26 mouse cellular contexts compared by ENCODE assay signal in genomic region chr5:144806931-144807330, GRCm38 (mm10). TPM values are rescaled to one million over a fixed set of nuclear protein-coding genes. Genes with fewer than 3 reads are reported as not detected.
A peak's percentile ranks its signal among the peaks of the same experiment; 100 is the strongest.
DNase-seq lines count a peak whose midpoint lies in the region; ATAC-seq and TF ChIP-seq lines count a peak whose summit lies in the region.
"Had no signal": no experiment of that assay in that cellular context is flagged by ENCODE, and none has a peak within 500 bp of the region (broad histone marks: within the 10 kb centered on the region; RNA-seq: fewer than 3 reads in every experiment).

No protein-coding gene starts in this region.

- no peak for TF ChIP-seq EP300 in heart, postnatal 0 days (IDR thresholded peaks at IDR 0.05; ENCODE audit: low read depth)

- 81% methylated on average over 10 of the region's 10 CpGs for WGBS in heart, embryonic 11.5 days (ENCODE audit: insufficient replicate concordance)
- WGBS in heart, embryonic 13.5 days, result 71% methylated on average over 10 of the region's 10 CpGs
- WGBS in heart, embryonic 15.5 days, result 71% methylated on average over 10 of the region's 10 CpGs
- 60% methylated on average over 10 of the region's 10 CpGs for WGBS in heart, postnatal 0 days

- H3K4me3 ChIP-seq in heart, embryonic 11.5 days (ENCODE audit: low read depth, low read length), result no peak overlapping the region
- no peak overlapping the region for H3K4me3 ChIP-seq in heart, embryonic 13.5 days
- H3K4me3 ChIP-seq in heart, embryonic 15.5 days, result no peak overlapping the region
- H3K4me3 ChIP-seq in heart, postnatal 0 days (ENCODE audit: low read depth, low read length), result no peak overlapping the region
- H3K4me3 ChIP-seq: embryonic facial prominence, embryonic 13.5 days; embryonic facial prominence, embryonic 15.5 days; erythroblast, embryonic 14.5 days; forebrain, embryonic 10.5 days; forebrain, embryonic 12.5 days had no signal

- peaks cover 8% of the 10 kb centered on the region for H3K4me1 ChIP-seq in heart, embryonic 11.5 days (ENCODE audit: control insufficient read depth, insufficient read depth, low read length)
- H3K4me1 ChIP-seq in heart, embryonic 13.5 days, result peaks cover 19% of the 10 kb centered on the region
- H3K4me1 ChIP-seq in heart, embryonic 15.5 days (replicated peaks), result peaks cover 17% of the 10 kb centered on the region
- H3K4me1 ChIP-seq in heart, postnatal 0 days (ENCODE audit: control insufficient read depth, insufficient read depth), result no peaks in the 10 kb centered on the region
- H3K4me1 ChIP-seq: embryonic facial prominence, embryonic 13.5 days; embryonic facial prominence, embryonic 15.5 days; forebrain, embryonic 10.5 days; forebrain, embryonic 12.5 days had no signal

- no peaks in the 10 kb centered on the region for H3K9me3 ChIP-seq in heart, embryonic 11.5 days (replicated peaks; ENCODE audit: control insufficient read depth, low read length)
- H3K9me3 ChIP-seq in heart, embryonic 13.5 days, result no peaks in the 10 kb centered on the region
- H3K9me3 ChIP-seq in heart, embryonic 15.5 days (replicated peaks), result no peaks in the 10 kb centered on the region
- H3K9me3 ChIP-seq in heart, postnatal 0 days (replicated peaks; ENCODE audit: control insufficient read depth, low read length), result no peaks in the 10 kb centered on the region
- H3K9me3 ChIP-seq: embryonic facial prominence, embryonic 13.5 days; embryonic facial prominence, embryonic 15.5 days had no signal

- no peaks in the 10 kb centered on the region for H3K27me3 ChIP-seq in heart, embryonic 11.5 days (ENCODE audit: control insufficient read depth, insufficient read depth, low read length)
- no peaks in the 10 kb centered on the region for H3K27me3 ChIP-seq in heart, embryonic 13.5 days (replicated peaks)
- H3K27me3 ChIP-seq in heart, embryonic 15.5 days, result no peaks in the 10 kb centered on the region
- H3K27me3 ChIP-seq in heart, postnatal 0 days (ENCODE audit: control insufficient read depth, insufficient read depth, low read length), result no peaks in the 10 kb centered on the region
- H3K27me3 ChIP-seq: embryonic facial prominence, embryonic 13.5 days; embryonic facial prominence, embryonic 15.5 days; forebrain, embryonic 12.5 days had no signal

- no peak overlapping the region for H3K9ac ChIP-seq in heart, embryonic 11.5 days (ENCODE audit: low read depth, low read length)
- H3K9ac ChIP-seq in heart, embryonic 13.5 days, result no peak overlapping the region
- H3K9ac ChIP-seq in heart, embryonic 15.5 days, result no peak overlapping the region
- H3K9ac ChIP-seq in heart, postnatal 0 days (replicated peaks; ENCODE audit: low read depth, low read length), result no peak overlapping the region
- H3K9ac ChIP-seq: embryonic facial prominence, embryonic 13.5 days; embryonic facial prominence, embryonic 15.5 days; forebrain, embryonic 12.5 days had no signal

- H3K27ac ChIP-seq in heart, embryonic 11.5 days (ENCODE audit: low read depth, low read length), result peak overlapping the region; percentile 71
- H3K27ac ChIP-seq in heart, embryonic 13.5 days (replicated peaks), result peak overlapping the region; percentile 74
- H3K27ac ChIP-seq in heart, embryonic 15.5 days, result peak overlapping the region; percentile 69
- peak overlapping the region; percentile 21; the same call in 1 of the 2 replicates for H3K27ac ChIP-seq in heart, postnatal 0 days (ENCODE audit: low read depth)
- H3K27ac ChIP-seq: embryonic facial prominence, embryonic 13.5 days; embryonic facial prominence, embryonic 15.5 days; forebrain, embryonic 10.5 days; forebrain, embryonic 12.5 days had no signal

- ATAC-seq in heart, embryonic 11.5 days (replicated peaks; ENCODE audit: insufficient number of reproducible peaks, low FRiP score, low TSS enrichment), result no peak
- peak; percentile 38; the same call in 1 of the 2 replicates for ATAC-seq in heart, embryonic 13.5 days (ENCODE audit: extremely low read depth, insufficient number of reproducible peaks, low FRiP score, low TSS enrichment)
- peak; percentile 63 for ATAC-seq in heart, embryonic 15.5 days (replicated peaks; ENCODE audit: insufficient number of reproducible peaks, insufficient read depth, low FRiP score, low read depth)
- ATAC-seq in heart, postnatal 0 days (ENCODE audit: insufficient read depth, low read depth), result peak; percentile 80
- ATAC-seq: forebrain, embryonic 14.5 days had no signal

- no peak for DNase-seq in heart, postnatal 25 days (ENCODE audit: low spot score)
- DNase-seq in heart, postnatal 4 days, result no peak
- no peak for DNase-seq in heart, adult 9 months (ENCODE audit: low spot score in 2 of 2)
- peak; percentile 48 for DNase-seq in heart, postnatal 0 days (ENCODE audit: low spot score)
- DNase-seq in heart, adult 18-20 months, result no peak
- DNase-seq: adrenal gland, adult 2 months; adrenal gland, postnatal 10 days; adrenal gland, postnatal 25 days; cerebellum, adult 11 months; cerebellum, adult 18-20 months; cerebellum, adult 8-10 months; cerebellum, adult 9-11 months; cerebellum, postnatal 14 days; cerebellum, postnatal 36 days; embryo, embryonic 11 days had no signal

- intact Hi-C loops in heart, postnatal 25 days (cut with DNase I), result no loop called here

- H3K4me2 ChIP-seq in heart, embryonic 11.5 days, result no peak overlapping the region
- no peak overlapping the region for H3K4me2 ChIP-seq in heart, embryonic 13.5 days
- H3K4me2 ChIP-seq in heart, embryonic 15.5 days, result no peak overlapping the region
- H3K4me2 ChIP-seq in heart, postnatal 0 days (ENCODE audit: low read depth, low read length), result no peak overlapping the region
- H3K4me2 ChIP-seq: embryonic facial prominence, embryonic 13.5 days; embryonic facial prominence, embryonic 15.5 days; forebrain, embryonic 12.5 days had no signal

- H3K36me3 ChIP-seq in heart, embryonic 11.5 days (ENCODE audit: control insufficient read depth, insufficient read depth, low read length), result peaks cover 81% of the 10 kb centered on the region
- peaks cover 100% of the 10 kb centered on the region for H3K36me3 ChIP-seq in heart, embryonic 13.5 days
- H3K36me3 ChIP-seq in heart, embryonic 15.5 days, result peaks cover 99% of the 10 kb centered on the region
- peaks cover 99% of the 10 kb centered on the region for H3K36me3 ChIP-seq in heart, postnatal 0 days (replicated peaks; ENCODE audit: control insufficient read depth, insufficient read depth, low read length)

- TF ChIP-seq CTCF in heart, postnatal 0 days (IDR thresholded peaks at IDR 0.05; ENCODE audit: low read depth), result no peak

RNA-seq across cellular contexts. Expression of gene Trrap, which starts 39.4 kb away (rescaled TPM):
- polyA plus RNA-seq in heart, embryonic 11.5 days (2014; fragmentation: Nextera tagmentation; extraction: Ambion mirVana), result 62.6 and 75.7 TPM in 2 replicates
- 10 to 100 TPM; 39.4 to 43.0 TPM for total RNA-seq in heart, postnatal 25 days (2021)
- polyA plus RNA-seq in heart, embryonic 13.5 days (2015; fragmentation: Nextera tagmentation; extraction: Ambion mirVana), result 43.7 and 48.1 TPM in 2 replicates
- 10 to 100 TPM; 84.6 to 88.5 TPM for total RNA-seq in heart, postnatal 4 days (2021)
- 41.2 and 49.4 TPM in 2 replicates for polyA plus RNA-seq in heart, embryonic 15.5 days (2015; fragmentation: Nextera tagmentation; extraction: Ambion mirVana)
- 73.2 and 85.0 TPM in 2 replicates for total RNA-seq in heart, postnatal 0 days (2014; rRNA removed; ENCODE audit: low replicate concordance)
- polyA plus RNA-seq in heart, postnatal 0 days (2015; fragmentation: Nextera tagmentation; extraction: Ambion mirVana), result 23.2 and 24.6 TPM in 2 replicates
- 10 to 100 TPM; 35.4 to 43.4 TPM for total RNA-seq in heart, adult 18-20 months (2021)

RNA-seq across cellular contexts. Expression of gene Tmem130, which starts 45.3 kb away (rescaled TPM):
- polyA plus RNA-seq in heart, embryonic 11.5 days (2014; fragmentation: Nextera tagmentation; extraction: Ambion mirVana), result 0.79 and 1.4 TPM in 2 replicates
- under 1 TPM; 0.21 to 0.36 TPM for total RNA-seq in heart, postnatal 25 days (2021)
- 0.92 and 1.9 TPM in 2 replicates for polyA plus RNA-seq in heart, embryonic 13.5 days (2015; fragmentation: Nextera tagmentation; extraction: Ambion mirVana)
- under 1 TPM; 0.86 TPM for total RNA-seq in heart, postnatal 4 days (2021)
- polyA plus RNA-seq in heart, embryonic 15.5 days (2015; fragmentation: Nextera tagmentation; extraction: Ambion mirVana), result 0.74 and 1.3 TPM in 2 replicates
- 0.53 and 2.2 TPM in 2 replicates for total RNA-seq in heart, postnatal 0 days (2014; rRNA removed; ENCODE audit: low replicate concordance)
- polyA plus RNA-seq in heart, postnatal 0 days (2015; fragmentation: Nextera tagmentation; extraction: Ambion mirVana), result 0.36 and 0.44 TPM in 2 replicates
- total RNA-seq in heart, adult 18-20 months (2021), result under 1 TPM; 0.25 to 0.49 TPM
- total RNA-seq: MEL had no signal
- polyA plus RNA-seq: C2C12; erythroblast, embryonic 14.5 days had no signal

Comparison
In these comparisons a context has a peak if more than half of its experiments do, and no peak if none do; other contexts are left out.
1. H3K27ac ChIP-seq: peak in every context shown above with its lines; median percentile 74 in heart, embryonic 13.5 days; 71 in heart, embryonic 11.5 days; 69 in heart, embryonic 15.5 days; 21 in heart, postnatal 0 days.